Mouse (Mus musculus) olfactory bulb, adult 2 months (tissue): ENCODE results near the gene C1qtnf6. TPM values are rescaled to one million over a fixed set of nuclear protein-coding genes. Genes with fewer than 3 reads are reported as not detected.

Source experiments
- H3K27ac ChIP-seq: fragments of 200-500 bp; 2 replicates; pipeline ENCODE4 v1.5.1; 2012; ENCODE audit warnings: low read depth, low read length; ENCODE audit not compliant: insufficient read depth
- H3K4me1 ChIP-seq: fragments of 200-500 bp; 2 replicates; pipeline ENCODE4 v1.6.1; 2012; ENCODE audit warnings: low read length; ENCODE audit not compliant: control insufficient read depth, insufficient read depth
- H3K4me3 ChIP-seq: fragments of 200-500 bp; 2 replicates; pipeline ENCODE4 v1.5.1; 2012; ENCODE audit warnings: mild to moderate bottlenecking, low read depth, low read length, moderate library complexity; ENCODE audit not compliant: insufficient read depth
- CTCF ChIP-seq: fragments of 200-500 bp; IDR thresholded peaks from 2 replicates; pipeline ENCODE4 v1.5.1; 2012; ENCODE audit warnings: low read depth, mild to moderate bottlenecking, low read length, moderate library complexity; ENCODE audit not compliant: insufficient read depth
- POLR2A ChIP-seq: fragments of 200-500 bp; IDR thresholded peaks from 2 replicates; pipeline ENCODE4 v1.6.1; 2012; ENCODE audit warnings: mild to moderate bottlenecking, low read depth, low read length, moderate library complexity; ENCODE audit not compliant: insufficient read depth
- WGBS: fragments of 180-500 bp; shearing (Covaris S2); methylation state at CpG from one replicate; pipeline ENCODE4 v1.1.7; 2018; 5-methylcytosine and 5-hydroxymethylcytosine counted together
- polyA plus RNA-seq: library from polyadenylated mRNA; stranded (reverse); fragments of >200 nt; gene quantifications from 2 replicates; pipeline ENCODE4 v1.2.4, GENCODE M21; 2012; ENCODE audit warnings: low replicate concordance; ENCODE audit not compliant: missing spikeins, insufficient read depth, insufficient read length

Gene C1qtnf6
- polyA plus RNA-seq, 1 experiment, result not detected

GRCm38 (mm10) chr15:78547415-78548335, 16.5 kb upstream of the C1qtnf6 start:
- no peak for TF ChIP-seq POLR2A
- TF ChIP-seq CTCF, result no peak
- H3K4me3 ChIP-seq, result no peak overlapping the region
- H3K4me1 ChIP-seq, result peaks cover 46% of the 10 kb centered on the region
- 44% methylated on average over 5 of the region's 5 CpGs for WGBS
- H3K27ac ChIP-seq, result peak overlapping the region; percentile 80

GRCm38 (mm10) chr15:78546060-78546459, 14.8 kb upstream of the C1qtnf6 start:
- 80% methylated on average over 4 of the region's 4 CpGs for WGBS
- no peak for TF ChIP-seq CTCF
- H3K27ac ChIP-seq, result no peak overlapping the region
- peaks cover 60% of the 10 kb centered on the region for H3K4me1 ChIP-seq
- no peak overlapping the region for H3K4me3 ChIP-seq

- WGBS, result 4% methylated on average over 13 of the region's 14 CpGs
- no peak for TF ChIP-seq POLR2A
- TF ChIP-seq CTCF, result no peak
- H3K4me1 ChIP-seq, result peaks cover 68% of the 10 kb centered on the region
- peak within 1 kb of the TSS; percentile 52 for H3K4me3 ChIP-seq
- peak within 1 kb of the TSS; percentile 97 for H3K27ac ChIP-seq
These were observed 13.4 kb upstream of the C1qtnf6 start, which contains the start of gene Sstr3 for GRCm38 (mm10) chr15:78544561-78545001. Gene Sstr3, minus strand, starts transcription at chr15:78544685.

- peak overlapping the region; percentile 52 for H3K4me3 ChIP-seq
- 42% methylated on average over 15 of the region's 15 CpGs for WGBS
- no peak for TF ChIP-seq POLR2A
- no peak for TF ChIP-seq CTCF
- H3K27ac ChIP-seq, result peak overlapping the region; percentile 97
- peaks cover 69% of the 10 kb centered on the region for H3K4me1 ChIP-seq
These were observed 12.8 kb upstream of the C1qtnf6 start for GRCm38 (mm10) chr15:78544041-78544440.

GRCm38 (mm10) chr15:78542767-78543303, 11.6 kb upstream of the C1qtnf6 start:
- H3K4me3 ChIP-seq, result peak overlapping the region; percentile 52
- peaks cover 69% of the 10 kb centered on the region for H3K4me1 ChIP-seq
- TF ChIP-seq POLR2A (no peak), CTCF (no peak)
- H3K27ac ChIP-seq, result peak overlapping the region; percentile 97
- WGBS, result 25% methylated on average over 7 of the region's 7 CpGs

GRCm38 (mm10) chr15:78542098-78542766, 11.0 kb upstream of the C1qtnf6 start:
- peak overlapping the region; percentile 52 for H3K4me3 ChIP-seq
- TF ChIP-seq CTCF (no peak), POLR2A (no peak)
- H3K27ac ChIP-seq, result peak overlapping the region; percentile 72
- peaks cover 67% of the 10 kb centered on the region for H3K4me1 ChIP-seq
- WGBS, result 47% methylated on average over 3 of the region's 3 CpGs

GRCm38 (mm10) chr15:78541606-78542005, 10.4 kb upstream of the C1qtnf6 start:
- TF ChIP-seq CTCF (no peak), POLR2A (no peak)
- H3K4me1 ChIP-seq, result peaks cover 67% of the 10 kb centered on the region
- 26% methylated on average over 3 of the region's 3 CpGs for WGBS
- 0 out of 2 replicates have a peak overlapping the region, but pooled peaks have one; percentile 1 for H3K27ac ChIP-seq
- 0 out of 2 replicates have a peak overlapping the region, but pooled peaks have one; percentile 6 for H3K4me3 ChIP-seq

- H3K4me1 ChIP-seq, result peaks cover 69% of the 10 kb centered on the region
- 39% methylated on average over 3 of the region's 3 CpGs for WGBS
These were observed 9.8 kb upstream of the C1qtnf6 start for GRCm38 (mm10) chr15:78541036-78541435.

More at GRCm38 (mm10) chr15:78541036-78541435, 9.8 kb upstream of the C1qtnf6 start:
- TF ChIP-seq POLR2A (no peak), CTCF (no peak)
- H3K4me3 ChIP-seq, result no peak overlapping the region
- H3K27ac ChIP-seq, result no peak overlapping the region
